Mouse (Mus musculus): ENCODE results near the gene Tmem43. TPM values are rescaled to one million over a fixed set of nuclear protein-coding genes. Genes with fewer than 3 reads are reported as not detected.
A peak's percentile ranks its signal among the peaks of the same experiment; 100 is the strongest.

Gene Tmem43
- total RNA-seq, 2 experiments from 2014 or later: 45.9 to 55.6 TPM

DNA sequence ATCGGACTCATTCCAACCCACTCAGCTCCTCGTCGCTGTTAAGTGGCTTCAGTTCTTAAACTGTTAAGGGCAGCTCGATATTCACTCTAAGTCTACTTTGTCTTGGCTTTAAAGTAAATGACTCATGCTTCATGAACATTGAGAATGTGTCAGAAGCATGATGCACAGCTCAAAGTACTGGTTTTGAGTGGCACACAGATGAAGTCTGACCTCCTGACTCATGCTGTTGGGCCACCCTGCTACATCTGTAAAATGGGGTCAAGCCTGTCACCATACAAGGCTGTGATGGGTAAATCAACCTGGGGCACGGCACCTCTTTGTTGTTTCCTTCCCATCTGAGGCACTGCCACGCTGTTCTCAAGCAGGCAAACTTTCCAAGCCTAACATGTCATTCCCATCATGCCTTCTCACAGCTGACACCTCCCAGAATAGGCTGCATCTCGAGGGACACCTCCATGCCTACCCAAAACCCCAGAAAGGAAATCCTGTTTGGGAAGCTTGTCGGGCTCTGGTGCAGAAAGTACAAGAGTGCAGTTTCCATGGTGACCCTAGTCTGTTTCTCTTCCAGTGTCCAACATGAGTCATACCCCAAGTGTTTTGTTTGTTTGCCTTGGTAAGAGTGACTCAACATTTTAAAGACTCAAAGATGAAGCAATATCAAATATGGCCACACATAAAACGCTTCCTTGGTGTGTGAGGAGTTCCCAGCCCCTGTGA is 15.2 kb downstream of the Tmem43 start:
- DNase-seq (ENCODE audit: low spot score in 2 of 2): peak in 1 of 2 experiments; percentile 35

- no peak for DNase-seq (ENCODE audit: low spot score in 2 of 2)
Measured at GRCm38 (mm10) chr6:91489872-91490271, 16.4 kb downstream of the Tmem43 start.

- no peak for DNase-seq (ENCODE audit: low spot score in 2 of 2)
Measured at GRCm38 (mm10) chr6:91491004-91491403, 17.5 kb downstream of the Tmem43 start.

GRCm38 (mm10) chr6:91493053-91493452 is 19.6 kb downstream of the Tmem43 start:
- DNase-seq (ENCODE audit: low spot score in 2 of 2): no peak

DNA sequence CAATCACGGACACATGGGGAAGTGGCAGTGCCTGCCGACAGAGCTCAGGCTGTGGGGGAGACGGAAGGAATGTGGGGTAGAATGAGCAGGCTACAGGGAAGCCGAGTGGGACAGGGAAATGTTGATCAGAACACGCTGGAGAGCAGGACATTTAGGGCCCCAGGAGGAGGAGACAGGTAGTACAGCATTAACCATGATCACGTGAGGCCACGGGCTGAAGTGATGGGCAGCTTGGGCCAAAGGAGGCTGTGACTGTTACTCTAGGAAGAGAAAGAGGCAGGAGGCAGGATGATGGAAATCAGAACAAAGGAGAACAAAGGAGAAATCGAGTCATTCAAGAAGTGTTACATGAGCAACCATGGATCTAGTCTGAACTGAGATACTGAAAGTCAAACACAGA is 21.0 kb downstream of the Tmem43 start:
- DNase-seq (ENCODE audit: low spot score in 2 of 2): no peak

DNA sequence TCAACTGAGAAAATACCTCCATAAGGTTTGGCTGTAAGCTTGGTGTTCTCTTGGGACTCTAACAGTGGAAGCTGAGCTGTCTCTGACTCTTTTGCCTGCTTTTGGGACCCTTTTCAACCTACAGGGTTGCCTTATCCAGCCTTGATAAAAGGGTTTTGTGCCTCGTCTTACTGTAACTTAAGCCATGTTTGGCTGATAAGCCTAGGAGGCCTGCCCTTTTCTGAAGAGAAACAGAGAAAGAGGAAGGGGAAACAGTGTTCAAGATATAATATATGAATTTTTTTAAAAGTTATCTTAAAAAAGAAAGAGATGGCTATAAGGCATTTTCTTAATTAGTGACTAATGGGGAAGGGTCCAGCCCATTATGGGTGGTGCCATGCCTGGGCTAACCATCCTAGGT is 29.8 kb downstream of the Tmem43 start:
- DNase-seq (ENCODE audit: low spot score in 2 of 2): no peak

DNA sequence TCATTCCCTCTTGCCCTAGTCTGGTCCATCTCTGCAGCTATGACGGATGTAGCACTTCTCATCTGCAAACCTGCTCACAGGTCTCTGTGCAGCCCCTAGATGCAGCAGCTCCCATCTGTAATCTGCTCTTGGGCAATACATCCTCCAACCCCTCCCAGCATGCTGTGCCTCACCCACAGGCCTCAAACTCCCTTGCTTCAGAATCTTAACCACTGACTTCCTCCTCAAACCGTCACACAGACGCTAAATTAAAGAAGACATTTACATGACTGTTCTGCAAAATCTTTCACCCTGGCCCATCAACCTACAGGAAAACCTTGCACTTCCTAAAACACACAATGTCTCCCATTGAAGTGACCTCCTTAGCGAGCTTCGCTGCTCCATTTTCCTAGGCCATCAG is 32.5 kb downstream of the Tmem43 start:
- no peak for DNase-seq (ENCODE audit: low spot score in 2 of 2)

- DNase-seq (ENCODE audit: low spot score in 2 of 2): no peak
Measured at GRCm38 (mm10) chr6:91508041-91508440, 34.5 kb downstream of the Tmem43 start.

DNA sequence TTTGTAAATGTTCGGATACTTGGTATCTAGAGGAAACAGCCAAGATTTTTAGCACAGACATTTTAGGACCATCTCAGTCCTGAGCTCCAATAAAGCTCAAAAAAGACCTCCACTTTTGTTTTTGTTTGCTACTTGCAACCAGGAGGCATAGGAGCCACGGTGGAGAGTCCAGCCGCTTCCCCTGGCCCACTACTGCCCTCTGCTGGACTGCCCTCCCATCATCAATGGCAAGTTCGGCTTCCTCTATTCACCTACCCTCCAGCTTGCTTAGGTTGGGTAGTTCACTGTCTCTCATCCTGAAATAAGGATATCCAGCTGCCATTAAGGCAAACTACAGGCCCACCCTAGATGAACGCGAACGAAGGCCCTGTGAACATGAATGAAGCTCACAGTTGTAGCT is 35.8 kb downstream of the Tmem43 start:
- DNase-seq (ENCODE audit: low spot score in 2 of 2): peak; percentile 84 to 86

DNA sequence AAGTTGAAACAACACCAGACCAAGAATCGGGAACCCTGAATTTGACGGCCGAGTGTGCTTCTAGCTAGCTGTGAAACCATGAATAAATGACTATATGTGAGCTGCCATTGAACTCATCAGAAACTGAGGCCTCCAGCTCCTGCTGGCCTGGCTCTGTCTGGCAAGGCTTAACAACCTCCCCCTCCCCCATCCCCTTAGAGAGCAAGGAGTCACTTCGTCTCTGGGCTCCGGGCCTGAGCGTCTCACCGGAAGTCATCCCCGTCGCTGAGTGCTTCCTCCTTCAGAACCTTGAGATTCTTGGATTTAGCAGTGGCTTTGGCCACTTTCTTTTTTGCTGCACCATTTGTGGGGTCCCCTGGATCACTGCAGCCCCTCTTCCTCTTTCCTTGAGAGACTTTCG is 36.7 kb downstream of the Tmem43 start:
- DNase-seq (ENCODE audit: low spot score in 2 of 2): no peak

- no peak for DNase-seq (ENCODE audit: low spot score in 2 of 2)
Measured at GRCm38 (mm10) chr6:91514135-91514534, 40.6 kb downstream of the Tmem43 start.

DNA sequence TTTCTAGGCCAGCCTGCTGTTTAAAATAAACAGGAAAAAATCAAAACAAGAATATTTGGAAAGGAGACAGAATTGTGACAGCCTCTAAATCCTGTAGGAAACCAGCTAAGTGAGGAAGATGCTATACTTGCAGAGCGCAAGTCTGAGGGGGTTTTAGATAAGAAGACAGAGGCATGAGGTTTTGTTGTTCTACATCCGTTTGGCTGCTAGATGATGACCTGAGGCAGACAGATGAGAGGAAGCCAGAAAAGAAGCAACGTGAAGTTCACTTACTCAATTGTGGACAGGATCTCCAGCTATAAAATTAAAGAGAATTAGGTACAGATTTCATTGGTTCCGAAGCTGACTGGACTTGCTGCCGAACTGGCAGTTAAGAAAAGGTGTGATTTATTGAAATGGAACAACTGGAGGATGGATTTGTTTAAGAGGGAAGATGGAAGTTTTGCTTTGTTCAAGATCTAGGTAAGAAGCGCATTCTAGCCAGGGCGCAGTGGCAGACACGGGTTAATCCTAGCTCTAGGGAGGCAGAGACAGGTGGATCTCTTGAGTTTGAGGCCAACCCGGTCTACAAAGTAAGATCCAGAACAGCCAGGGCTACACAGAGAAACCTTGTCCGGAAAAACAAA is 41.3 kb downstream of the Tmem43 start:
- DNase-seq (ENCODE audit: low spot score in 2 of 2): no peak

DNA sequence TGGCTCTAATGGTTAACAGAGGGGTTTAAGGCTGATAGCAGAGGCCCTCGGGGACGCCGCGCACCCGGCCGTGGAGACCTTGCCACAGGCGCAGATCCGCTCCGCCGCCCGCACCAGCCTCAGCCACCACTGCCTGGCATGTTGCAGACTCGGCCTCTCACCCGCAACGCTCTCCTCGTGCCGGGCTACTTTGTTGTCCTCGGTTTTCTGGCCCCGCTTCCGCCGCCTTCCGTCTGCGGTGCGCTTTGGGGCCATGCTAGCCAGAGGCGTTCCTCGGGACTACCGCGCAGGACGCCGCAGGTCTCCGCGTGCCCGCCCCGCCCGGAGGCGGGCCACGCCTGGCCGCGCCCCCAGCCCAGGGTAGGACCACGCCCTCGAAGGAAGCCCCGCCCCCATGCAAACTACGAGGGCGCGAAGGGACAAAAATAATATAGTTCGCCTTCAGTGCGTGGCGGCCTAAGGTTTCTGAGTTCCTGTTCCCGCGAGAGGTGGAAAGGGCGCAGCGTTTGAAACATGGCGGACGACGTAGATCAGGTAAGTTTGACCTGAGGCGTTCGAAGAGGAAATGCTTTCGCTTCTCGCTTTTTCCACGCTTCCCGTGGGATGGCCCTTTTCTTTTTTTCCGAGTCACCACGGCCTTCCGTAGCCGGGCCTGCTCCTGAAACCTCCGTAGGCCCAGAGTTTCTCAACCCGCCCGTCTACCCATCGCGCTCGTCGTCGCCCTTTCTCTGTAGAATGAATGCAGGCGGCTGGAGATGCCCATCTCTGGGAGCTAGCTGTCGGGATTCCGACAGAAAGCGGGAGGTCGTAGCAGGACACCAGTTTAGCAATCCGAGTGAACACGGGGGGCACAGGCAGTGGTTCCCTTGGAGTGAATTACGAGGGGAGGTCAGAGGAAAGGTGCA is 42.3 kb downstream of the Tmem43 start, which contains the start of the genes Xpc and Lsm3:
Gene Xpc, minus strand, starts transcription at position 344 of the 905 bp plus-strand sequence.
Gene Lsm3, plus strand, starts transcription at position 384 of the 905 bp plus-strand sequence.
- DNase-seq (ENCODE audit: low spot score in 2 of 2): peak; percentile 99

- no peak for DNase-seq (ENCODE audit: low spot score in 2 of 2)
Measured at GRCm38 (mm10) chr6:91518454-91519020, 45.0 kb downstream of the Tmem43 start.

DNA sequence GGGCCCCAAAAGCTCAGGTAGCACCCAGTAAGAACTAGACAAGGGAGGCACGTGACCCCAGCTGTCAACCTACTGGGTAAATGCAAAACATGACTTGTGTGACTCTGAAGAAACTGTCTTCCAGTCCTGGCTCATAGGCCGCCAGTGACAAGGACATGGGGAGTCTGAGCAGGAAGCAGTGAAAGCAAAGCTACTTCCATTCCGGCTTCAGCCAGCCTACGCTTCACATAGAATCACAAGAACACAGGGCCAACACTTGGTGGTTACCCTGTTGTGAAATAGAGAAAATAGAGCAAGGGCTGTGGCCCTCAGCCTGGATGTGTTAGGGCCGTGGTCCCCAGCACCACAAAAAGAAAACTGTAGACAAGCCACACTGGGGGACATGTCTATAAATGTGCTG is 49.3 kb downstream of the Tmem43 start:
- DNase-seq (ENCODE audit: low spot score in 2 of 2): no peak

DNA sequence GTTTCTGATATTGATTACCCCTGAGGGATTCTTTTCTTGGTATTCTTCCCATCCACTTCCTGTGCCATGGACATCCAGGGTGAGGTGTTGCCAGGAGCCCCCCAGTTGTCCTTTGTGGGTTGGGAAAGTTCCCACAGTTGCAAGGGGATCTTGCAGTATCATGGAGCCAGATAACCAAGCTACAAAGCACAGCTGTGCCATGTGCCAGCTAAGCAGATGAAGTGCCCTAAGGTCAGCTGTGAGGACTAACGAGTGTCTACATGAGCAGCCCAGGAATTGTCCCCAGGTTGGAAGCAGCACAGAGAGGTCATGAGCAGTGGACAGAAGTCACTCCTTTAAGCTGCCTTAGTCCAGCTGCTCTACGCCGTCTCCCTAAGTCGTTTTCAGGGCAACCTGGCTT is 52.0 kb downstream of the Tmem43 start:
- DNase-seq (ENCODE audit: low spot score in 2 of 2): no peak

GRCm38 (mm10) chr6:91527227-91527860 is 53.8 kb downstream of the Tmem43 start:
- no peak for DNase-seq (ENCODE audit: low spot score in 2 of 2)

- DNase-seq (ENCODE audit: low spot score in 2 of 2): no peak
Measured at GRCm38 (mm10) chr6:91528265-91528664, 54.8 kb downstream of the Tmem43 start.

DNA sequence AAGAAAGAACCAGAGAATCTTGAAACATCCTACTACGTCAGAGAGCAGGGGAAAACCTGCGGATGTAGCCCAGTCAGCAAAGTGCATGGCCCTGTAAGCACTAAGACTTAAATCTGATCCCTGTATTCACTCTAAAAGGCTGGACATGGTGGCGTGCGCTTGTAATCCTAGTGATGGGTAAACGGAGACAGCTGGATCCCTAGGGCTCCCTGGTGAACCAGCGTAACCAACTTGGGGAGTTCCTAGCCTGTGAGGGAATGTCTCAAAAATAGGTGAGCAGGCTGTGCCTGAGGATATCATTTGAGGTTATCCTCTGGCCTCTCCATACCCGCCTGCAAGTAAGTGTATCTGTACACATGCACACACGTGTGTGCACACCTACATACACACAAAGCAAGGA is 57.2 kb downstream of the Tmem43 start:
- DNase-seq (ENCODE audit: low spot score in 2 of 2): no peak

- DNase-seq (ENCODE audit: low spot score in 2 of 2): no peak
Measured at GRCm38 (mm10) chr6:91531276-91531675, 57.8 kb downstream of the Tmem43 start.

GRCm38 (mm10) chr6:91532661-91533060 is 59.2 kb downstream of the Tmem43 start:
- DNase-seq (ENCODE audit: low spot score in 2 of 2): no peak

Data from adrenal gland, adult 18-20 months (tissue).